Mouse (Mus musculus): ENCODE results near the gene Lad1.

The Lad1 gene

GRCm38 (mm10) chr1:135820071-135820470, 1.7 kb downstream of the Lad1 start:
- no peak for TF ChIP-seq GATA4 (IDR thresholded peaks at IDR 0.05; ENCODE audit: insufficient replicate concordance, low read length)

DNA sequence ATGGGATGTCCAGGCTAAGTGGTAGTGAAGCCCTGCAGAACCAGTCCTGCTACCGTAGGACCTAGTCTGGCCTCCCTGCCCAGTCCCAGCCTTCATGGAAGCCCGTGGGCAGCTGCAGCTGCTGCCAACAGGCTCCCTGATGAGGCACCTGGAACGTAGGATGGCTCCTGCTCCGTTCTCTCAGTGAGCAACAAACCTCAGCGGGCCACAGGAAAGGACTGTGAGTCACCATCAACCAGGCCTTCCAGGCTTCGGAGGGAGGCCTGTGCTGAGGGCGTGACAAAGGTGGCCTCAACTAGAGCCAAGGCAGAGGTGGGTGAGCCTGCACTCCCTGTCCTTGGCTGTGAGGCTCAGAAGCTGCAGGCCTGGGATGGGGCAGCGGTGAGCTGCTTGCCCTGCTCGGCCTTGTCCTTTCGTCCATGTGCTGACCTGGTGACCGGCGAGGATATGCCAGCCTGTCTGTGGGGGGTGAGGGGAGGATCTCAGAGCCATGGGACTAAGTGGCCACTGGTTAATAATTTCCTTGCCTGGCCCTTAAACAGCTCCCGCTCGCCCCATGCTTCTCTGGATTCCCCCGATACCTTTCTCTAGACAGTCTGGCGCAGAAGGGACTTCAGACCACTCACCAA, 2.5 kb downstream of the Lad1 start:
- no peak for TF ChIP-seq GATA4 (IDR thresholded peaks at IDR 0.05; ENCODE audit: insufficient replicate concordance, low read length)

DNA sequence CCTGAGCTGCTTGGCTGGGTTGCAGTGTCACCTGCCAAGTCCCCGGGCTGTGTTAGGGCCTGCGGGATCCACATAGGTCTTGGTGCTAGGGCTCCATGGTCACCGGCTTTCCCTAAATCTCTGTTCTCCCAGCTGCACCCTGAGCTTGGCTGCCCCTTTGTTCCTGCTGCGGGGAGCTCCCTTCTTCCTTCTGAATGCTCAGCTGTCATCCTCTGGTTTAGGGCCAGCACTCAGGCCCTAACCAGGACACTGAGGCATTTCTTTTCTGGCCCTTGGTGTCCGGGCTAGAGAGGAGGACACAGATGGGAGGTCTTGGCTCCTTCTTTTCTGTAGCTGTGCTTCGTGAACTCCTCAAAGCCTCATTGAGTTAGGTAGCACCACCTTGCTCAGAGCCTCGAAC, 3.4 kb downstream of the Lad1 start:
- TF ChIP-seq GATA4 (IDR thresholded peaks at IDR 0.05; ENCODE audit: insufficient replicate concordance, low read length): no peak

DNA sequence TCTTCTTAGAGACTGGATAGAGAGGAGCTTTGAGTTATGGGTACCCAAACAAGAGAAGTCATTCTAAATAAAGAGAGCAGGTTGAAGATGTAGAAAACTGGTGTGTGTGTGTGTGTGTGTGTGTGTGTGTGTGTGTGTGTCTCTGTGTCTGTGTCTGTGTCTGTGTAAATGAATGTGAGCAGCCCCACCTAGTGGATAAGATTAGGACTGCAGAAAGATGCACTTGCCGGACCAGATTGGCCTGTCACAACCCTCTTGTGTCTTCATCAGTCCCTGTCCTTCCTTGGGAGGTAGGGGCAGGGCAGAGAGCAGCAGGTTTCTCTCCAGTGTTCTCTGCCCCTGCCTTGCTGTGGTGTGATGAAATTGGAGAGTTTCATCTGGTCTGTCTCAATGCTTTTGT, 10.5 kb downstream of the Lad1 start:
- TF ChIP-seq GATA4 (IDR thresholded peaks at IDR 0.05; ENCODE audit: insufficient replicate concordance, low read length): no peak

GRCm38 (mm10) chr1:135834206-135834859, 15.9 kb downstream of the Lad1 start:
- TF ChIP-seq GATA4 (IDR thresholded peaks at IDR 0.05; ENCODE audit: insufficient replicate concordance, low read length): no peak

DNA sequence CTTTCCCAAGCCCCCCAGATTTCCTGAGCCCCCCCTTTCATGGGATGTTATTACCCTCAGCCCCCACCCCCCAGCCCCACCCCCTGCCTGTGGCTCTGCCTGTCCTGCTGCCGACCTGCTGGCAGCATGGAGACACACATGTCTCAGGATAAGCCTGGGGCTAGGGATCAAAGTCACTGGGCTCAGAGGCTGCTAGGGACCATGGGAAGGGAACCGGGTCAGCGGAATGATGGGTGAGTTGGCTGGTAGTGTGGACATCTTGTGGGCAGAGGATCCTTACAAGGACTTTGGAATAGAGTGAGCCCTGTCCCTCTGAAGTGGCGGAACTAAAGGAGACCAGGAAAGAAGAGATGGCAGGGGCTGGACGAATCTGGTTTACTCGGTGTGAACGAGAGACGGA, 16.6 kb downstream of the Lad1 start:
- no peak for TF ChIP-seq GATA4 (IDR thresholded peaks at IDR 0.05; ENCODE audit: insufficient replicate concordance, low read length)

DNA sequence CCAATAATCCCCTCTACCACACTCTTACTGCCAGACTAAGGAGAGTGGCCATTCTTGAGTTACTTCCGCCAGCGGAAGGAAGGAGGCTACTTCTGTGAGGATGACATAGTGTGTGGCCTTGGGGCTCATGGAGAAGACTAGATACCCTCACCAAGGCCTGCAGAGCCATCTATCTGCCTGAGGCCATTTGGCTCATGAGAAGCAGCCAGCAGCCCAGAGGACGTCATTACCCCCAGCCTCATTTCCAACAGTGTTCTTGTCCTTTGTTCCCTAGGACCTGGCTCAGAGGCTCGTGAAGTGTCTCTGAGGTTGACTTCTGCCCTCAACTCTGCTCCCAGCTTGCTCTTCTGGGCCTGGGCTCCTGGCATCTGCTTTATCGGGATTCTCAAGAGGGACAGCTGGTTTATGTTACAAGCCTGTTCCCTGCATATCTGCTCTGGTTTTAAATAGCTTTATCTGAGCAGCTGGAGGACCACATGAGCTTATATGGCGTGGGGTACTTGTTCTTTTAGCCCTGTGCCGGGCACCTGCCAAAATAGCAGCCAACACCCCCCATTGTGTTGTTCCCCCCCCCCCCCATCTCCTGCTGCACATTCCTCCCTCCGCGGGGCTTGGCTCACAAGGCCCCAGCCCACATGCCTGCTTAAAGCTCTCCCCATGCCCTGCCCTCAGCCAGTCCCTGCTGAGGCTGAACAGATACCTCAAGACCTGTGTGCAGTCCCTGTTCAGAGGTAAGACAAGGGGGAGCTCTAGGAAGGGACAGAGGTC, 17.5 kb downstream of the Lad1 start, which contains the start of gene Tnnt2:
Gene Tnnt2 (plus strand): TSS at position 639 of the 768 bp plus-strand sequence.
- TF ChIP-seq GATA4 (IDR thresholded peaks at IDR 0.05; ENCODE audit: insufficient replicate concordance, low read length): no peak

- TF ChIP-seq GATA4 (IDR thresholded peaks at IDR 0.05; ENCODE audit: insufficient replicate concordance, low read length): no peak
These were observed 20.2 kb downstream of the Lad1 start for GRCm38 (mm10) chr1:135838626-135839025.

DNA sequence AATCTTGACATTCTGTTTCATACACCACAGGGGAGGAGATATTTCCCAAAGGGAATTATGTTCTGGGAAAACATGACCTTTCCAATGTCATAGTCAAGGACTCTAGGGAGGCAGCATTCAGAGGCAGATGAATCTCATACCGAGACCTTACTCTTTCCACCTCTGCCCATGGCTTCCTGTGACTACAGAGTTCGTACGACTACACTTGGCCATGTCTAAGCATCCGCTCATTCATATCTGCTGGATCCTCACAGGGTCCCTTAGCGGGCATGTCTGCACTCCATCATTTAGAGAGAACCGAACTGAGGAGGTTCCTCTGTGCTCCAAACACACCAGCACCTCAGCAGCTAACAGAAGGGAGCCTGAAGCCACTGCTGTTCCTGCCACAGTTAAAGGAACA, 20.7 kb downstream of the Lad1 start:
- no peak for TF ChIP-seq GATA4 (IDR thresholded peaks at IDR 0.05; ENCODE audit: insufficient replicate concordance, low read length)

DNA sequence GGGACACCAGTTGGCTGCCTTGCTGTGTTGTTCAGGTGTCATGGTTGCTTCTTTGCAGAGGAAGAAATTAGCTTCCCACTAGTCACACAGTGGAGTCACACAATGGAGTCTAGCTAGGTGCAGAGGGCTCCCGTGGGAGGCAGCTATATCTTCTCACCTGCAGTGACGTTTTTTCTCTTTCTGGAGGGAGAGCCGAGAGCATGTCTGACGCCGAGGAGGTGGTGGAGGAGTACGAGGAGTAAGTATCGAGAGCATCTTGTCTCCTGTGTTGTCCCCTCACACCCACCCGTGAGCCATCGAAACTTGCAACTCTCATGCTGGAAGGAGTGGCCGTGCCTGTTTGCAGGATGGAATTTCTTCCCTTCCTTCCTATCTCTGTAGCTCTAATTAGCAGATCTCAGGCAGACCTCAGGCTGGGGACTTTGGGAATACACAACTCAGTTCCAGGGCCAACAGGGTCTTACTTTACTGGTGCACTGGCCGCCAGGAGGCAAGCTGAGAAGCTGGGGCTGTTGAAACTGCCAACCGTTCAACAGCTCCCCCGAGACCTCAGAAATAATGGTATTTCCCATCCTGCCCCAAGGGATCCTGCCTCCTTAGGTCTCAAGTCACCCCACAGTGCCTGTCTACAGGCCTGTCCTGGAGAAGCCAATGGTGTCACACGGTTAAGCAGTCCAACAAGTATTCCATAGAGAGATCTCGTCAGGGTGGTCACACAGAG, 22.4 kb downstream of the Lad1 start:
- TF ChIP-seq GATA4 (IDR thresholded peaks at IDR 0.05; ENCODE audit: insufficient replicate concordance, low read length): no peak

- TF ChIP-seq GATA4 (IDR thresholded peaks at IDR 0.05; ENCODE audit: insufficient replicate concordance, low read length): no peak
These were observed 25.3 kb downstream of the Lad1 start for GRCm38 (mm10) chr1:135843519-135844262.

DNA sequence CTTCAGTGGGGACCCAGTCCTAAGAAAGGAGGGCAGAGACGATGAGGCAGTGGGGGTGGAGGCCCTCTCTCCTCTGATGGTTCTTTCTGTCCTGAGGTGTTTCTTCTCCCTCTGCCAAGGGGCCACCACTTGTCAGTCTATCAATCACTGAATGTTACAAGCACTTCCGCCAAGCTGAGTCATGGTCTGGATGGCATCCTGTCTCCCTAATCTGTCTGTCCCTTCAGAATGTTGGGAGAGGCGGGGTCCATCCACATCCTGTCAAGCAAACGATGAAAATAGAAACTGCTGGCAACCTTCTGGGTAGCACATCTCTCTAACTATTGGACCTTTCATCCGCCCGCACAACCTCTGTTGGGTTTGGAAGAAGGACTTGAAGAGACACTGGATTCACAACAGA, 26.1 kb downstream of the Lad1 start:
- TF ChIP-seq GATA4 (IDR thresholded peaks at IDR 0.05; ENCODE audit: insufficient replicate concordance, low read length): peak; percentile 33; the same call in 1 of the 2 replicates

GRCm38 (mm10) chr1:135846632-135847031, 28.2 kb downstream of the Lad1 start:
- no peak for TF ChIP-seq GATA4 (IDR thresholded peaks at IDR 0.05; ENCODE audit: insufficient replicate concordance, low read length)

GRCm38 (mm10) chr1:135847139-135847562, 28.8 kb downstream of the Lad1 start:
- TF ChIP-seq GATA4 (IDR thresholded peaks at IDR 0.05; ENCODE audit: insufficient replicate concordance, low read length): no peak

Data from liver, adult (tissue).